Mouse (Mus musculus): ENCODE results near the gene Bola3.
"Not testable (repeated sequence)": the region's sequence is repeated elsewhere in the genome, so short reads cannot be mapped to it uniquely, and the experiment has no call there.

The Bola3 gene

DNA sequence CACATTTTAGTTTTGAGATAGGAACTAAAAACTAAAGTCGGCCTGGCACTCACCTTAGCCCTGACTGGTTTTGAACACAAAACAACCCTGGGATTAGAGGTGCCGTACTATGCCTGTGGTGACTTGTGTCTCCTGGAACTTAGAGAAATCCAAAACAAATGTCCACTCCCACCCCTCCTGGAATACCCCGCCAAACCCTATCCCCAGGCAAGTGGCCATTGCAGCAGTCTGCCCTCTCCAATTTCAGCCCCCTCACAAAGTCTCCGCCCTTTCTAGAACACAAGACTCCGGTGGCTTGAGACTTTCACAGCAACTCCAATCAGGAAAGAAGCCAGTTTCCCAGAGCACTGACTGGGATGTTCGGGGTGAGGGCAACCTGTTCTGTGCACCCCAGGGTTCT lies at the start of gene Bola3:
TSS of gene Bola3 (plus strand) at position 275 of the 400 bp plus-strand sequence.
- DNase-seq (ENCODE audit: low spot score), result no peak

- DNase-seq (ENCODE audit: low spot score), result no peak
Observed at GRCm38 (mm10) chr6:83300447-83301229, 48.3 kb upstream of the Bola3 start.

DNA sequence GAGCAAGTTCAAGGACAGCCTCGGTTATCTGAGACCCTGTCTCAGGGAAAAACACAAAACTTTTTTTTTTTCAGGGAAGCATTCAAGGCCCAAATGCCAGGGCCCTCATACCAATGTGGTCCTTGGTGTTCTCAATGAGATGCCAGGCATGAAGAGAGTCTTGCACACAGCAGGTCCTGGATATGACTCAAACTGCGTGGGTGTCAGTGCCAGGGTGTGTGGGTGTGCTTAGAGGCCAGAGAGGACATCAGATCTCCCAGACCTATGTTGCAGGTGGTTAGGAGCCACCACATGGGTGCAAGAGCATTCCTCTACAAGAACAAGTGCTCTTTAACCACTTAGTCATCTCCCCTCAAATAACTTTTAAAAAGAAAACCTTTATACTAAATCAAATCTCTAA lies 47.7 kb upstream of the Bola3 start:
- no peak for DNase-seq (ENCODE audit: low spot score)

- no peak for DNase-seq (ENCODE audit: low spot score)
Observed at GRCm38 (mm10) chr6:83302264-83302663, 46.7 kb upstream of the Bola3 start.

DNA sequence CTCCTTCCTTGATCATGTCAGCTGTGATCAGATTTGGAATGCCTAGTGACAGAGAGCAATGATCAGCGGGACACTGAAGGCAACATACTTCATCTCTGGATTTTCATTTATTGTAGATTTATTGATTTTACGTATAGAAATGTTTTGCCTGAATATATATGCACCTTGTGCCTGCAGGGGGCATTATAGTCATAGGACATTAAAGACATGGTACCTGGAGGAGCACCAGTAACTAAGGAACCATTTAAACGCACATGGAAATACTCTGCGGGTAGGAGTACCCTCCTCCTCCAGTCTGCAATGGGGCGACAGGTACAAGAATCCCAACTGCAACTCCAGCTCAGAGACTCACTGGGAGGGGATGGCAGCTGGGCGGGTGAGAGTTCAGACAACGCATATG lies 39.9 kb upstream of the Bola3 start:
- no peak for DNase-seq (ENCODE audit: low spot score)

- DNase-seq (ENCODE audit: low spot score), result no peak
Observed at GRCm38 (mm10) chr6:83311206-83311605, 37.7 kb upstream of the Bola3 start.

- no peak for DNase-seq (ENCODE audit: low spot score)
Observed at GRCm38 (mm10) chr6:83312021-83312420, 36.9 kb upstream of the Bola3 start.

DNA sequence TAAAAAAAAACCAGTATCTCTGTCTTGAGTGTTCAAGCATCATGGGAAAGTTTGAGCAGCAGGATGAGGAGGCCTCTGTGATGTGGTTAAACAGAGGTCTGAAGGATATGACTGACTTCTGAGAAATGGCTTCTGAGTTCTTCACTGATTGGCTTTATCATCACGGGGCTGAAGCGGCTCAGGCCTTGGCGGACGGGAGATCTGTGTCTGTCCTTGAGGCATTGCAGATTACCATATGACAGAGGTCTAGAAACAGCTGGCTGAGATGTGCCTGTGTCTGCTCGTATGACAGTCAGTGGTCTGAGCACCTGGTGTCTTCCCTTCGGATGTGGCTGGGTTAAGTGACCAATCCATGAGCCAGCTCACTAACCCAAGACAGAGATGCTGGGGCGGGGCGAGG lies 36.4 kb upstream of the Bola3 start:
- DNase-seq (ENCODE audit: low spot score), result peak; percentile 54

DNA sequence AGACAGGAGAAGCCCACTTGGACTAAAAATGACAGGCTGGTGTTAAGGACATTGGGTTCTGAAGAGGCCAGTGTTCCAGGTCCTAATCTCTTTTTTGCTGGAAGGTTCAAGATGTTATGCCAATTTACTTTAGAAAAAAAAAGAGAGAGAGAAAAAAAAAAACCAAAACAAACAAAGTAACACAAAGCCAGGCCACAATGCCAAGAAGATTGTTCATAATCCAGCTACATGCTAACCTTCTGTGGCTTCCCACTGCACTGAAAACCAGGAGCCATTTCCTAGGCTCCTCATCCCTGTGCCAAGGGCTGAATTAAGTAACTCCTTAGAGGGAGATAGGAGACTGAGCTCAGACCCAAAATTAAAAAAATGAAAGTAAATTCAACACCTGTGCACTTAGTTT lies 33.7 kb upstream of the Bola3 start:
- no peak for DNase-seq (ENCODE audit: low spot score)

GRCm38 (mm10) chr6:83316022-83316421 lies 32.9 kb upstream of the Bola3 start:
- peak; percentile 25 for DNase-seq (ENCODE audit: low spot score)

GRCm38 (mm10) chr6:83317108-83317741 lies 31.7 kb upstream of the Bola3 start:
- peak; percentile 84 for DNase-seq (ENCODE audit: low spot score)

DNA sequence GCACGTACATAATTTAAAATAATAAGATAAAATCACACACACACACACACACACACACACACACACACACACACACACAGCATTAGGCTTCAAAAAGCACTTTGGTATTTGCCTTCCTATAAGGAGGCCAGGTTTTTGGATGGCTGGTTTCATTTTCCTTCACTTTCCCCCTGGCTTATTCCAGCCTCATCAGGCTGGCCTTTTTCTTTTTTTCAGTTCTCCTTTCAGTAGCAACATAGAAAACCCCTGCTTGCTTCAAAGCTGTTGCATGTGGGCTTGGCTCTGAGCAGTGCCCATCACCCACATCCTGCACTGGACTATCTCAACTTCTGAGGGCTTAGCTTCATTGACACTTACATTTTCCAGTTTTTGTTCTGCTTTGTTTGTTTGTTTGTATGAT lies 27.0 kb upstream of the Bola3 start:
- DNase-seq (ENCODE audit: low spot score), result no peak

GRCm38 (mm10) chr6:83322794-83323193 lies 26.2 kb upstream of the Bola3 start:
- DNase-seq (ENCODE audit: low spot score), result no peak

- no peak for DNase-seq (ENCODE audit: low spot score)
Observed at GRCm38 (mm10) chr6:83323652-83324419, 25.1 kb upstream of the Bola3 start.

DNA sequence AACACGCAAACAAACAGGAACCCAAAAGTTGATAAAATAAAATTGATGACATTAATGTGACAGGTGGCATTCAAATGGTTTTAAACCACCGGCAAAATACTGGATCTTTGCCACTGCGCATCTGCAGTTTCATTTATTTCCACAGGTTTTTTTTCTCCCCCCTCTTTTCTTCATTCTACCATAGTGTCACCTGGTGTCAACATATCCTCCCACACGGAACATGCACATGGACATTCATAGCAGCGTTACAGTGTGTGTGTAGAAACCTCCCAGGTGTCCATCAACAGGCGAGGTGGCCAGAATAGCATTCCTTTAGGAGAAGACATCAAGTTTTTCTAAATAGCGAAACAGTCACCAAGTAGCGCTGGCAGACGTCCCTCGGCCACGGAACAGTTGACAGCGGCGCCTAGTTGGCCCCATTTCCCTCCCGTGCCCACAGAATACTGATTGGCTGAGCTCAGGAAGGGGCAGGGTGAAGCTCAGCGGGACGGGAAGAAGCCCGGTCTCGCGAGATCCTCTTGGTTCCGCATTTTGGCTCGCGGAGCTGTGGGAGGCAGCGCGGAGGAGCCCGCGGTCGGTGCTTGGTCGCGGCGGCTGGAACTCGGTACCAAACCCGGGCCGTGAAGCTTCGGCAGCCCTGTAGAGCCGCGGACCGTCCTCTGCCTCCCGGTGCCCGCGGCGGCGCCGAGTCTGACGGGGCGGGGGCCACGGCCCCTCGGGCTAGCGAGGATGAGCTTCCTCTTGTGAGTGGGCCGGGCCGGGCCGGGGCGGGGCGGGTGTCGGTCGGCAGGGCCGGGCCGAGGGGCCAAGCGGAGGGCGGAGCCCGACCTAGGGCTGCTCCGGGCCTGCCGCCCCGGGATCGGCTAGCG lies 23.2 kb upstream of the Bola3 start, which contains the start of the genes Mthfd2 and Mob1a:
TSS of gene Mthfd2 (minus strand) at position 384 of the 869 bp plus-strand sequence.
TSS of gene Mob1a (plus strand) at position 492 of the 869 bp plus-strand sequence.
- DNase-seq (ENCODE audit: low spot score), result peak; percentile 91

DNA sequence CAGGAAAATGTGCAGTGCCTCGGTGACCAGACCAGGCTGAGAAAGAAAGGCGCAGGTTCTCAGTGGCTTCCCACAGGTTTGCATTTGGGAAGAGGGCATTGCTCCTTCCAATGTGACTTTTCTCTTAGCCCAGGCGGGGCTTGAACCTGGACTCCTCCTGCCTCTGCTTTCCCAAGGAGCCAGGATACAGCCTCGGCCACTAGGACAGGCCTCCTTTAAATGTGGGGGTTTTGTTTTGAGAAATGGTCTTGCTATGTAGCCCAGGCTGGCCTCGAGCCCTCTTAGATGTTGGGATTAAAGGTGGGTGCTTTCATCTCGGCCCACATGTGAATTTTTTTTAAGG lies 22.6 kb upstream of the Bola3 start:
- no peak for DNase-seq (ENCODE audit: low spot score)

- DNase-seq (ENCODE audit: low spot score), result no peak
Observed at GRCm38 (mm10) chr6:83326761-83327160, 22.2 kb upstream of the Bola3 start.

DNA sequence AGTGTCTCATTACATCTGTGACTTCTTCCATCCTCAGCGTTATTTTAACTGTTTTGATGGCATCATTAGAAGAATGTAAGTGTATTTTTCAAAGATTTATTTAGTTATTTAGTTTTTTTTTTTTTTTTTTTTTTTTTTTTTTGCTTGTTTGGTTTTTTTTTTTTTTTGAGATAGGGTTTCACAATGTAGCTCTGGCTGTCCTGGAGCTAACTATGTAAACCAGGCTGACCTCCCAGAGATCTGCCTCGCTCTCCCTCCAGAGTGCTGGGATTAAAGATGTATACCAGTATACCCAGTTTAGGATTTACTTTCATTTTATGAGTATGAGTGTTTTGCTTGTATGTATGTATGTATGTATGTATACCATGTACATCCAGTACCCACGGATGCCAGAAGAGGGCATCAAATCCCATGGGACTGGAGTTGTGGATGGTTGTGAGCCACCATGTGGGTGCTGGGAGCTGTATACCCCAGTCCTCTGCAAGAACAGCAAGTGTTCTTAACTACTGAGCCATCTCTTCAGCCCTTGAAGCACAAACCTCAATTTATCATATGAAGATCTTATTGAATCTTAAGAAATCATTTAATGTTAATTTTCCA lies 21.3 kb upstream of the Bola3 start:
- no peak for DNase-seq (ENCODE audit: low spot score)

DNA sequence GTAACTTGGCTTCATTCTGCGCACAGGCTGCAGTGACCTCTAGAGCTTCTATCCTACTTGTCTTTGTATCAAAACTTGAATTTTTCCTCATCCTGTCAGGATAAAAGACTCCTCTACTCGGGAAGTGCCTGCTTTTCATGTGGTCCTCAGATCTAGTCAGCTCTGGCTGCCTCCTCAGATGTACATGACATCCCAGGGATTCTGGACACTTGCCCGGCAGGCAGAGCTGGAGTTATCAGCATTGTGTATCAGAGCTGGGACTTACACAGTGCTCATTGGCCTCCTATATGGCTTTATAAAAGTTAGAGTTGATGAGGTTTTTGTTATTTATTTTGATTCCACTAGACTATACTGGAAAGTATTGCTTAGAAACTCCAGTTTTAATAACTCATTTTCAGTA lies 7.6 kb upstream of the Bola3 start:
- DNase-seq (ENCODE audit: low spot score), result no peak

DNA sequence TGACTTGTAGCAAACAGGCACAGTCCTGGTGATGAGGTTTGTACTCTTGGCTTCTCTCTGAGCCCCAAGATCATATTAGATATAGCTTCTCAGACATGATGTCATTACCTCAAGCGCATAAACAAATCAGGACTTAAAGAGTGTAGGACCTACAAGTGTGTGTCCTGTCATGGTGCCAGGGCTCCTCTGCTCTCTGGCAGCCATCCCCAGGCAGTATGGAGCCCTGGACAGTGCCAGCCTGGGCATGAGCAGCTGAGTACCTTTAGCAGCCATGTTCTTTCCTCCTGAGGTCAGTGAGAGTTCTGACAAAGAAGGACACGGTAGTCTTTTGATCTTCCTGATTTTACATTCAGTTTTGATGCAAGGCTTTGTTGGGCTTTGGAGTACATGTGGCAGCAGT lies 6.0 kb upstream of the Bola3 start:
- no peak for DNase-seq (ENCODE audit: low spot score)

GRCm38 (mm10) chr6:83345285-83345684 lies 3.7 kb upstream of the Bola3 start:
- DNase-seq (ENCODE audit: low spot score), result not testable (repeated sequence)

Data from ovary, adult 18-20 months (tissue).